Comparison of ENCODE assay signal across 8 mouse cellular contexts in genomic region chr2:34897820-34898219, GRCm38 (mm10). TPM values are rescaled to one million over a fixed set of nuclear protein-coding genes. Genes with fewer than 3 reads are reported as not detected.
DNase-seq lines count a peak whose midpoint lies in the region; ATAC-seq and TF ChIP-seq lines count a peak whose summit lies in the region.

No protein-coding gene starts in this region.

- ATAC-seq in hindbrain, embryonic 12.5 days (ENCODE audit: low FRiP score) = no peak
- ATAC-seq in erythroblast, adult 5-6 weeks (replicated peaks; ENCODE audit: low FRiP score, poor library complexity, severe bottlenecking) = peak; percentile 52
- ATAC-seq in liver, embryonic 12.5 days = peak; percentile 35; the same call in 1 of the 2 replicates

- WGBS in hindbrain, embryonic 10.5 days = 21% methylated on average over 10 of the region's 10 CpGs
- WGBS in hindbrain, embryonic 12.5 days = 26% methylated on average over 10 of the region's 10 CpGs
- 19% methylated on average over 10 of the region's 10 CpGs for WGBS in liver, embryonic 12.5 days (ENCODE audit: insufficient replicate concordance)
- WGBS in spleen, adult 2 months = 52% methylated on average over 10 of the region's 10 CpGs

- H3K9me3 ChIP-seq in hindbrain, embryonic 10.5 days = no peaks in the 10 kb centered on the region
- H3K9me3 ChIP-seq in hindbrain, embryonic 12.5 days (replicated peaks) = no peaks in the 10 kb centered on the region
- no peaks in the 10 kb centered on the region for H3K9me3 ChIP-seq in liver, embryonic 12.5 days (replicated peaks)

- TF ChIP-seq POLR2A in spleen, adult 2 months (IDR thresholded peaks at IDR 0.05; ENCODE audit: low read depth, low read length) = no peak

- DNase-seq in hindbrain, embryonic 10.5 days (ENCODE audit: low spot score) = no peak
- DNase-seq in NIH3T3 (ENCODE audit: low read depth) = peak; percentile 71
- DNase-seq in spleen, adult 2 months (ENCODE audit: low read depth in 1 of 2, low spot score in 2 of 2) = peak in 1 of 2 experiments; percentile 28
- no peak for DNase-seq in layer of hippocampus, adult 9-10 months (ENCODE audit: low spot score)
- DNase-seq in left cerebral cortex, postnatal 25 days (ENCODE audit: low spot score in 2 of 2) = no peak

- peaks cover 15% of the 10 kb centered on the region; the same call in 1 of the 2 replicates for H3K4me1 ChIP-seq in hindbrain, embryonic 10.5 days (replicated peaks)
- no peaks in the 10 kb centered on the region for H3K4me1 ChIP-seq in hindbrain, embryonic 12.5 days
- H3K4me1 ChIP-seq in liver, embryonic 12.5 days = peaks cover 13% of the 10 kb centered on the region
- no peaks in the 10 kb centered on the region for H3K4me1 ChIP-seq in spleen, adult 2 months (ENCODE audit: control insufficient read depth, insufficient read depth, insufficient read length)

- H3K4me2 ChIP-seq in hindbrain, embryonic 12.5 days (replicated peaks) = no peak overlapping the region
- H3K4me2 ChIP-seq in liver, embryonic 12.5 days = no peak overlapping the region

- H3K9ac ChIP-seq in hindbrain, embryonic 12.5 days = no peak overlapping the region
- no peak overlapping the region for H3K9ac ChIP-seq in liver, embryonic 12.5 days

- intact Hi-C loops in left cerebral cortex, postnatal 25 days (cut with DNase I) = no loop called here

- 0 out of 2 replicates have a peak overlapping the region, but pooled peaks have one; percentile 12 for H3K27ac ChIP-seq in hindbrain, embryonic 10.5 days
- no peak overlapping the region for H3K27ac ChIP-seq in hindbrain, embryonic 12.5 days
- H3K27ac ChIP-seq in liver, embryonic 12.5 days = no peak overlapping the region
- H3K27ac ChIP-seq in spleen, adult 2 months (ENCODE audit: insufficient read depth, low read length) = no peak overlapping the region

- peak; percentile 23; the same call in 1 of the 2 replicates for TF ChIP-seq CTCF in spleen, adult 2 months (IDR thresholded peaks at IDR 0.05; ENCODE audit: extremely low read depth, insufficient read depth, insufficient read length, insufficient replicate concordance)

- no peak overlapping the region for H3K4me3 ChIP-seq in hindbrain, embryonic 10.5 days
- H3K4me3 ChIP-seq in hindbrain, embryonic 12.5 days = no peak overlapping the region
- no peak overlapping the region for H3K4me3 ChIP-seq in liver, embryonic 12.5 days
- no peak overlapping the region for H3K4me3 ChIP-seq in spleen, adult 2 months (ENCODE audit: extremely low read depth, insufficient read depth, insufficient read length)

- H3K36me3 ChIP-seq in hindbrain, embryonic 10.5 days = 0 out of 2 replicates have a peak, but pooled peaks cover 3% of the 10 kb centered on the region
- no peaks in the 10 kb centered on the region for H3K36me3 ChIP-seq in hindbrain, embryonic 12.5 days
- H3K36me3 ChIP-seq in liver, embryonic 12.5 days = peaks cover 49% of the 10 kb centered on the region
- no peaks in the 10 kb centered on the region for H3K36me3 ChIP-seq in spleen, adult 2 months (ENCODE audit: control insufficient read depth, insufficient read depth, low read length)

- 0 out of 2 replicates have a peak, but pooled peaks cover 3% of the 10 kb centered on the region for H3K27me3 ChIP-seq in hindbrain, embryonic 10.5 days (ENCODE audit: insufficient read depth, poor library complexity, severe bottlenecking)
- no peaks in the 10 kb centered on the region for H3K27me3 ChIP-seq in hindbrain, embryonic 12.5 days
- H3K27me3 ChIP-seq in liver, embryonic 12.5 days (replicated peaks) = no peaks in the 10 kb centered on the region
- no peaks in the 10 kb centered on the region for H3K27me3 ChIP-seq in spleen, adult 2 months (ENCODE audit: control insufficient read depth, insufficient read depth, low read length)

RNA-seq across cellular contexts. Expression of gene Phf19, which starts 16.0 kb away (rescaled TPM):
- 1.9 and 2.1 TPM in 2 replicates for polyA plus RNA-seq in hindbrain, embryonic 10.5 days (2016; fragmentation: Nextera tagmentation; extraction: Ambion mirVana)
- 1.6 TPM in 2 replicates for polyA plus RNA-seq in hindbrain, embryonic 12.5 days (2016; fragmentation: Nextera tagmentation; extraction: Ambion mirVana)
- total RNA-seq in erythroblast, adult 5-6 weeks (2015; ENCODE audit: low replicate concordance) = 1.7 and 1.9 TPM in 2 replicates
- 0.42 and 1.9 TPM in 2 replicates for total RNA-seq in erythroblast, adult 5-6 weeks (2017; ENCODE audit: low replicate concordance)
- 3.1 and 3.7 TPM in 2 replicates for polyA plus RNA-seq in liver, embryonic 12.5 days (2016; fragmentation: Nextera tagmentation; extraction: Ambion mirVana)
- polyA plus RNA-seq in spleen, adult 2 months (2012; rRNA removed) = 3.7 and 4.7 TPM in 2 replicates
- 1 to 10 TPM; 1.3 to 1.6 TPM for total RNA-seq in left cerebral cortex, postnatal 25 days (2021)

RNA-seq across cellular contexts. Expression of gene Psmd5, which starts 23.1 kb away (rescaled TPM):
- polyA plus RNA-seq in hindbrain, embryonic 10.5 days (2016; fragmentation: Nextera tagmentation; extraction: Ambion mirVana) = 114 and 136 TPM in 2 replicates
- polyA plus RNA-seq in hindbrain, embryonic 12.5 days (2016; fragmentation: Nextera tagmentation; extraction: Ambion mirVana) = 92.0 and 97.1 TPM in 2 replicates
- 18.0 and 64.0 TPM in 2 replicates for total RNA-seq in erythroblast, adult 5-6 weeks (2015; ENCODE audit: low replicate concordance)
- 11.8 and 25.0 TPM in 2 replicates for total RNA-seq in erythroblast, adult 5-6 weeks (2017; ENCODE audit: low replicate concordance)
- polyA plus RNA-seq in liver, embryonic 12.5 days (2016; fragmentation: Nextera tagmentation; extraction: Ambion mirVana) = 103 and 109 TPM in 2 replicates
- 5.8 and 6.9 TPM in 2 replicates for polyA plus RNA-seq in spleen, adult 2 months (2012; rRNA removed)
- total RNA-seq in left cerebral cortex, postnatal 25 days (2021) = 10 to 100 TPM; 33.3 to 38.0 TPM

RNA-seq across cellular contexts. Expression of gene Cutal, which starts 23.6 kb away (rescaled TPM):
- polyA plus RNA-seq in hindbrain, embryonic 10.5 days (2016; fragmentation: Nextera tagmentation; extraction: Ambion mirVana) = 0.16 TPM in 1 of 2 replicates, not detected in the other
- polyA plus RNA-seq in hindbrain, embryonic 12.5 days (2016; fragmentation: Nextera tagmentation; extraction: Ambion mirVana) = 0.23 TPM in 1 of 2 replicates, not detected in the other
- not detected in 2 replicates for total RNA-seq in erythroblast, adult 5-6 weeks (2015; ENCODE audit: low replicate concordance)
- not detected in 2 replicates for total RNA-seq in erythroblast, adult 5-6 weeks (2017; ENCODE audit: low replicate concordance)
- 2.2 and 2.3 TPM in 2 replicates for polyA plus RNA-seq in liver, embryonic 12.5 days (2016; fragmentation: Nextera tagmentation; extraction: Ambion mirVana)
- polyA plus RNA-seq in spleen, adult 2 months (2012; rRNA removed) = 0.59 TPM in 1 of 2 replicates, not detected in the other
- total RNA-seq in left cerebral cortex, postnatal 25 days (2021) = under 1 TPM; 0.25 to 0.41 TPM

Comparison
In these comparisons a context has a peak if more than half of its experiments do, and no peak if none do; other contexts are left out.
1. RNA of gene Psmd5, which starts 23.1 kb away (polyA plus RNA-seq): 114 to 136 TPM in hindbrain, embryonic 10.5 days, 103 to 109 TPM in liver, embryonic 12.5 days and 92.0 to 97.1 TPM in hindbrain, embryonic 12.5 days; 5.8 to 6.9 TPM in spleen, adult 2 months; every median in the first group is over 10 times any median in the second.